Mouse (Mus musculus): Measurements from ENCODE around the gene Zfp512b. TPM values are rescaled to one million over a fixed set of nuclear protein-coding genes. Genes with fewer than 3 reads are reported as not detected.

Gene Zfp512b
- 10 to 100 TPM; 13.2 to 16.9 TPM for total RNA-seq (2021)
- polyA plus RNA-seq (2012; rRNA removed): 20.6 and 25.9 TPM in 2 replicates
- long read RNA-seq, partial matches to known transcripts: 0 of 3 reads
- long read RNA-seq, other reads (novel, unspliced or antisense): 3 of 3 reads

DNA sequence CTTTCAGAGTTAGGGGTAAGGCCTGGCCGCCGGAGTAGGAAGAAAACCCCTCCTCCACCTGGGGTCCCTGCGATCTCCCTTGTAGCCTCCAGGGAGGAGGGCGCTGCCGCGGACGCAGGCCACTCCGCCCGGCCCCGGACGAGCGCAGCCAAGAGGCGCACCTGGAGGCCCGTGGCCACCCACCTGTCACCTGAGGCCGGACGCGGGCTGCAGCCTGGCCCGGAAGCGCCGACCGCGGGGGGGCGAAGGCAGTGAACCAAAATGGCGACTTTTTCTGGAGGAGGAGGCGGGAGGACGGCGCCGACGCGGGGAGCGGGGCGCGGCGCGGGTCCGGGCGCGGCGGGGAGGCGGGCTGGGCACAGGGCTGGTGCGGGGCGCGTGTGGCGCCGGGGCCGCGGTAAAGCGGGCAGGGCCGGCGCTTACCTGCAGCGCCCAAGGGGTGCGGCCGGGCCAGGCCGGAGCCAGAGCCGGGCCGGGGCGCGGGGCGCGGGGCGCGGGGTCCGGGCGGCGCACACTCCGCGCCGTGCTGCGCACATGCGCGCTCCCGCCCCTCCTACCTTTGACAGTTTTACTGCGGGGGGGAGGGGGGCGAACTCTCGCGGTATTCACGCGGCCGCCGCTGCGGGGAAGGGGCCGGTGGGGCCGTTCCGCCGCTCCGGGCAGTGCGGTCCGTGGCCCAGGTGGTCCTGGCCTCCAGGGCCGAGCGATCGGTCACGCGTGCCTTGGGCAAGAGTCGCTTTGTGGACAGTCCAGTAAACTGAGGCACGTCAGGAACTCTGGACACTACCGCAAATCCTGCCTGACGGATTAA is at the start of gene Zfp512b:
Gene Zfp512b, minus strand, starts transcription at position 573 of the 811 bp plus-strand sequence.
- Histone ChIP-seq H3K27ac (peak within 1 kb of the TSS; percentile 87), H3K27me3 (ENCODE audit: control insufficient read depth, insufficient read depth, low read length) (no peaks in the 10 kb centered on the region), H3K79me2 (replicated peaks; ENCODE audit: control insufficient read depth, insufficient read depth, low read length) (no peaks in the 10 kb centered on the region; the same call in 1 of the 2 replicates), H3K4me1 (ENCODE audit: control insufficient read depth, insufficient read depth, low read length) (0 out of 2 replicates have a peak, but pooled peaks cover 6% of the 10 kb centered on the region), H3K9ac (ENCODE audit: low read depth, low read length) (peak within 1 kb of the TSS; percentile 96), H3K36me3 (ENCODE audit: control insufficient read depth, insufficient read depth, low read length) (no peaks in the 10 kb centered on the region), H3K4me3 (peak within 1 kb of the TSS; percentile 95)
- intact Hi-C loops (cut with DNase I): loop anchor here (10.0 kb wide), 1 partner anchor 438 kb away; the partner anchor contains the start of gene Eef1a2
- TF ChIP-seq EP300 (IDR thresholded peaks at IDR 0.05; ENCODE audit: insufficient read depth, low read depth, low read length) (no peak), CTCF (IDR thresholded peaks at IDR 0.05) (peak; percentile 24), POLR2A (IDR thresholded peaks at IDR 0.05; ENCODE audit: insufficient read depth, low read depth, low read length) (peak; percentile 75)
- WGBS: 1% methylated on average over 75 of the region's 97 CpGs
- DNase-seq: peak; percentile 73 to 75

DNA sequence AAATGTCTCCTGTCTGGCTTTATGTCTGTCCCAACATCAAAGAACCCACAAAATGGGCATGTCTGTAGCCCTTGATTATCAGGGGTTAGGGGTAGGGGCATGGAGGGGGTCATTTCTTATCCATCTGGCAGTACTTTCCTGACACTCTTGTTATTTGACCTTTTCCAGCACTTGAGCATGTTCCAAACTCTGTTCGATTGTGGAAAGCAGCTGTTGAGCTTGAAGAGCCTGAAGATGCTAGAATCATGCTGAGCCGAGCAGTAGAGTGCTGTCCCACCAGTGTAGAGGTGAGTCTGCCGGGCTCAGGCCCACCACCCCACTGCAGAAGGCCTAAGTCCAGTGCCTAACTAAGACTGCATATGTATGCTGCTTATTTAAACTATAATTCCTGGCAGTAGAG is 43.3 kb upstream of the Zfp512b start:
- Histone ChIP-seq H3K9ac (ENCODE audit: low read depth, low read length) (no peak overlapping the region), H3K79me2 (replicated peaks; ENCODE audit: control insufficient read depth, insufficient read depth, low read length) (no peaks in the 10 kb centered on the region), H3K4me3 (no peak overlapping the region), H3K27me3 (ENCODE audit: control insufficient read depth, insufficient read depth, low read length) (no peaks in the 10 kb centered on the region), H3K27ac (no peak overlapping the region), H3K36me3 (ENCODE audit: control insufficient read depth, insufficient read depth, low read length) (no peaks in the 10 kb centered on the region; the same call in none of the 2 replicates), H3K4me1 (ENCODE audit: control insufficient read depth, insufficient read depth, low read length) (no peaks in the 10 kb centered on the region)
- no peak for DNase-seq
- TF ChIP-seq EP300 (IDR thresholded peaks at IDR 0.05; ENCODE audit: insufficient read depth, low read depth, low read length) (no peak), POLR2A (IDR thresholded peaks at IDR 0.05; ENCODE audit: insufficient read depth, low read depth, low read length) (no peak), CTCF (IDR thresholded peaks at IDR 0.05) (no peak)
- 82% methylated on average over 3 of the region's 3 CpGs for WGBS
- intact Hi-C loops (cut with DNase I): no loop called here

DNA sequence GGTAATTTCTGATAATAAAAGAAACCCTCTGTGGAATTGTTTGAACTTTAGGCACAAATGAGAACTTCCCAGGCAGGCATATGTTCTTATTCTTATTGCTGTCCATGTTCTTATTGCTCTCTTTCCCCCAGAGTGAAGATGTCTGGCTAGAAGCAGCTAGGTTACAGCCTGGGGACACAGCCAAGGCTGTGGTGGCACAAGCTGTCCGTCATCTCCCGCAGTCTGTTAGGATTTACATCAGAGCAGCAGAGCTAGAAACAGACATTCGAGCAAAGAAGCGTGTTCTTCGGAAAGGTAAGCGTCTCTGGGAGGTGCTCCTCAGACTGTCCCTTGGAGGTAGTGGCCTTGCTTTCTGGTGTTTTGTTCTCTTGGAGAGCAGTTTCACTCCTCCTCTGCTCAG is 40.0 kb upstream of the Zfp512b start:
- H3K79me2 ChIP-seq (replicated peaks; ENCODE audit: control insufficient read depth, insufficient read depth, low read length): peaks cover 1% of the 10 kb centered on the region; the same call in 1 of the 2 replicates

GRCm38 (mm10) chr2:181628471-181628870 is 35.9 kb upstream of the Zfp512b start:
- peaks cover 1% of the 10 kb centered on the region; the same call in 1 of the 2 replicates for H3K79me2 ChIP-seq (replicated peaks; ENCODE audit: control insufficient read depth, insufficient read depth, low read length)
- H3K27ac ChIP-seq: no peak overlapping the region
- TF ChIP-seq CTCF (IDR thresholded peaks at IDR 0.05) (no peak), POLR2A (IDR thresholded peaks at IDR 0.05; ENCODE audit: insufficient read depth, low read depth, low read length) (no peak), EP300 (IDR thresholded peaks at IDR 0.05; ENCODE audit: insufficient read depth, low read depth, low read length) (no peak)
- intact Hi-C loops (cut with DNase I): loop anchor here (10.0 kb wide), 1 partner anchor 236 kb away; the partner anchor contains the start of gene Polr3k
- H3K27me3 ChIP-seq (ENCODE audit: control insufficient read depth, insufficient read depth, low read length): no peaks in the 10 kb centered on the region
- H3K36me3 ChIP-seq (ENCODE audit: control insufficient read depth, insufficient read depth, low read length): no peaks in the 10 kb centered on the region; the same call in 1 of the 2 replicates
- DNase-seq: no peak
- H3K4me3 ChIP-seq: no peak overlapping the region
- H3K9ac ChIP-seq (ENCODE audit: low read depth, low read length): no peak overlapping the region
- no peaks in the 10 kb centered on the region for H3K4me1 ChIP-seq (ENCODE audit: control insufficient read depth, insufficient read depth, low read length)

More for the DNA sequence above, 40.0 kb upstream of the Zfp512b start:
- Histone ChIP-seq H3K9ac (ENCODE audit: low read depth, low read length) (no peak overlapping the region), H3K27me3 (ENCODE audit: control insufficient read depth, insufficient read depth, low read length) (no peaks in the 10 kb centered on the region), H3K27ac (no peak overlapping the region), H3K36me3 (ENCODE audit: control insufficient read depth, insufficient read depth, low read length) (no peaks in the 10 kb centered on the region; the same call in none of the 2 replicates), H3K4me1 (ENCODE audit: control insufficient read depth, insufficient read depth, low read length) (no peaks in the 10 kb centered on the region), H3K4me3 (no peak overlapping the region)
- DNase-seq: no peak
- WGBS: 99% methylated on average over 6 of the region's 6 CpGs
- intact Hi-C loops (cut with DNase I): no loop called here
- TF ChIP-seq POLR2A (IDR thresholded peaks at IDR 0.05; ENCODE audit: insufficient read depth, low read depth, low read length) (no peak), EP300 (IDR thresholded peaks at IDR 0.05; ENCODE audit: insufficient read depth, low read depth, low read length) (no peak), CTCF (IDR thresholded peaks at IDR 0.05) (no peak)

GRCm38 (mm10) chr2:181623401-181623800 is 30.8 kb upstream of the Zfp512b start:
- H3K36me3 ChIP-seq (ENCODE audit: control insufficient read depth, insufficient read depth, low read length): no peaks in the 10 kb centered on the region

More at GRCm38 (mm10) chr2:181623401-181623800, 30.8 kb upstream of the Zfp512b start:
- no peaks in the 10 kb centered on the region for H3K79me2 ChIP-seq (replicated peaks; ENCODE audit: control insufficient read depth, insufficient read depth, low read length)
- H3K27ac ChIP-seq: no peak overlapping the region
- TF ChIP-seq CTCF (IDR thresholded peaks at IDR 0.05) (peak; percentile 78), POLR2A (IDR thresholded peaks at IDR 0.05; ENCODE audit: insufficient read depth, low read depth, low read length) (no peak)
- no peak overlapping the region for H3K4me3 ChIP-seq
- H3K4me1 ChIP-seq (ENCODE audit: control insufficient read depth, insufficient read depth, low read length): no peaks in the 10 kb centered on the region
- intact Hi-C loops (cut with DNase I): loop anchor here (2.0 to 10.0 kb wide), 4 partner anchors 34 to 241 kb away; partner anchors contain the start of genes Gm29797 and Polr3k
- H3K27me3 ChIP-seq (ENCODE audit: control insufficient read depth, insufficient read depth, low read length): no peaks in the 10 kb centered on the region
- DNase-seq: peak in 1 of 2 experiments; percentile 23
- no peak overlapping the region for H3K9ac ChIP-seq (ENCODE audit: low read depth, low read length)
